Mouse (Mus musculus) lung, adult 2 months (tissue): Measurements from ENCODE around the gene Taf6. TPM values are rescaled to one million over a fixed set of nuclear protein-coding genes. Genes with fewer than 3 reads are reported as not detected.

ENCODE experiments used
- DNase-seq: peaks from one replicate; pipeline ENCODE4 v3.0.0; 2022
- H3K4me1 ChIP-seq: fragments of 200-500 bp; 2 replicates; pipeline ENCODE4 v1.6.1; 2011; ENCODE audit warnings: low read length; ENCODE audit not compliant: control insufficient read depth, insufficient read depth
- H3K4me3 ChIP-seq: fragments of 200-500 bp; replicated peaks from 2 replicates; pipeline ENCODE3; 2011; ENCODE audit warnings: low read depth, mild to moderate bottlenecking, control low read depth, low read length; ENCODE audit errors: extremely low read depth
- CTCF ChIP-seq: fragments of 200-500 bp; IDR thresholded peaks from 2 replicates; pipeline ENCODE4 v1.5.1; 2011; ENCODE audit warnings: mild to moderate bottlenecking, low read length, control low read depth; ENCODE audit not compliant: insufficient read depth
- POLR2A ChIP-seq: fragments of 200-500 bp; IDR thresholded peaks from 2 replicates; pipeline ENCODE4 v1.6.1; 2011; ENCODE audit warnings: low read depth, mild to moderate bottlenecking, control low read depth, low read length, borderline replicate concordance; ENCODE audit errors: extremely low read depth
- WGBS: fragments of 180-500 bp; shearing (Covaris S2); methylation state at CpG from one replicate; pipeline ENCODE4 v1.1.7; 2018; 5-methylcytosine and 5-hydroxymethylcytosine counted together
- polyA plus RNA-seq: library from polyadenylated mRNA; depleted of rRNA; stranded (reverse); fragments of >200 nt; gene quantifications from 2 replicates; pipeline ENCODE4 v1.2.3, GENCODE M21; 2012

Taf6 gene
- polyA plus RNA-seq, 1 experiment = 52.6 TPM

DNA sequence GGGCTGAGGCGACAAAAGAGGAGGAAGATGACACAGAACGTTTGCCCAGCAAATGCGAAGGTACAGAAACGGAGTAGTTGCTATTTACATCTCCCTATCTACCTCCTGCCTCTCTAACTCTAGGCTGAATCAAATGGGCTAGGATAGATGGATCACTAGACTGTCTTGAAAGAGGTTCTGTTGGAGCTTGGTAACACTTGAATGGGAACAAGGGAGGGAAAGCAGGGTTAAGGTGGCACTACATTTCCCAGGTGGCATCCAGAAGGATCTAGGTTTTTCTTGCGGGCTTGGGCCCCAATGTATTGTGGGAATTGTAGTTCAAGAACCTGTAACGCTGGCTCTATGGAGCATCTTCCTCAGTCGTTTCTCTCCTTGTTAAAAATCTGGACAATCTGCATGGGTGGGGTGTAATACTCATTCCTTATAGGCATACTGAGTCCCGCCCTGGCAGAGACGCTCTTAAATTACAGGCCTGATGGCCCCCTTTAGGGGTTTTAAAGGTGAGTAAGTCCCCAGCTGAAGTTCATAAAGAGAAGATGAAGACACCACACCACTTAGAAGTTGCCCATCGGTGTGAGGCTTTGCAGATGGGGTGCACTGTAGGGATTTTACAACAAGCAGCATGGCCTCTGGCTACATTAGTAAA lies 533 bp upstream of the Taf6 start:
- Histone ChIP-seq H3K4me3 (peak overlapping the region; percentile 100), H3K4me1 (0 out of 2 replicates have a peak, but pooled peaks cover 2% of the 10 kb centered on the region)
- DNase-seq = peak; percentile 59
- under 1% methylated on average over 10 of the region's 10 CpGs for WGBS
- TF ChIP-seq POLR2A = no peak
- TF ChIP-seq CTCF = no peak

DNA sequence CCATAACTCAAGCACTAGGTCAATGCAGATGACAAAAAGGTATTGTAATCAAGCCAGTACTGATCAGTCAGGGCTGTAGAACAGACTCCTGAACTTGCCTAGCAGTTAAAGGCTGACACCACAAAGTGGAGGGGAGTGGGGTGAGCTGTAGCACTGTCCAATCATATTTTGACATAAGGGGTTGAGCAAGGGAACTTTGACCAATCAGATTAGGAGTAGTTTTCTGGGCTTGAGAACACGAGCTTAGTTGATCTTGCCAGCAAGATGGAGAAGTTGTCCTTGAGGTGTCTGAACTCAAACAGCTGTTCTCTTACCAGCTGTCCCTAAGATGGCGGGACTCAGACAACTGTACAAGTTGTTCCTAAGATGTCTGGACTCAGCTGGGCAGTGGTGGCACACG lies 14.0 kb downstream of the Taf6 start:
- WGBS = 69% methylated on average over 3 of the region's 3 CpGs
- no peak overlapping the region for H3K4me3 ChIP-seq
- no peak for DNase-seq
- no peak for TF ChIP-seq POLR2A
- TF ChIP-seq CTCF = no peak
- peaks cover 5% of the 10 kb centered on the region; the same call in 1 of the 2 replicates for H3K4me1 ChIP-seq

DNA sequence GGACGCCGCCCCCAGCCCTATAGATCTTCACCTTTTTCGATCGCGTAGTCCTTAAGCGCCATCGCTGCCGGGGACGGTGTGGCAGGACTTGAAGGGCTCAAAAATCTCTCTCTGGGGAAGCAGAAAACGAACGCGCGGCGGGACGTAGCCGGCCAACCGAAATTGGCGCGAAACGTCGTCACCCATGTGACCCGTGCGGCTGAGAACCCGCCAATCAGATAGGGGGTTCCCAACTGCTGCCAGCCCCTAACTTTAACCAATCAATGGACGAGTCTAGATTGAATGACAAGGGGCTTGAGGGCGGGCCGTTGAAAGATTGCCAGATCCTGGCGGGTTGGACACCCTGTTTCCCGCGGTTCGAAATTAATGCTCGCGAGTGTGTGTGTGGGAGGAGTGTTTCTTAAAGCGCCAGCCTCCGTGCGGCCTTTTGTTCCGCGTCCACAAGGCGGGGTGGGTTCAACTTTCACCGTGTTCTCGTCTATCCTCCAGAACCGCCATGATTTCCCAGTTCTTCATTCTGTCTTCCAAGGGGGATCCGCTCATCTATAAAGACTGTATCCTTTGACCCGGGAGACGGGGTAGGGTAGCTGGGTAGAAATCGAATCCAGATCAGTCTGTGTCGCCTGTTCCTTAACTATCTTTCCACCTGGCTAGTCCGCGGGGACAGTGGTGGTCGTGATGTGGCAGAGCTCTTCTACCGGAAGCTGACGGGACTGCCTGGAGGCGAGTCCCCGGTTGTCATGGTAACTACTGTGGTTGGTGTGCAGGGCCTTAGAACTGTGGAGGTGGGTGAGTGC lies 15.4 kb downstream of the Taf6 start, which contains the start of the genes Ap4m1 and Mcm7:
Ap4m1 (plus strand) TSS at position 308 of the 797 bp plus-strand sequence.
Mcm7 (minus strand) TSS at position 728 of the 797 bp plus-strand sequence.
- peaks cover 5% of the 10 kb centered on the region; the same call in 1 of the 2 replicates for H3K4me1 ChIP-seq
- H3K4me3 ChIP-seq = peak within 1 kb of the TSS; percentile 90
- TF ChIP-seq CTCF = no peak
- TF ChIP-seq POLR2A = peak; percentile 54; the same call in 1 of the 2 replicates
- under 1% methylated on average over 54 of the region's 54 CpGs for WGBS
- peak; percentile 99 for DNase-seq

DNA sequence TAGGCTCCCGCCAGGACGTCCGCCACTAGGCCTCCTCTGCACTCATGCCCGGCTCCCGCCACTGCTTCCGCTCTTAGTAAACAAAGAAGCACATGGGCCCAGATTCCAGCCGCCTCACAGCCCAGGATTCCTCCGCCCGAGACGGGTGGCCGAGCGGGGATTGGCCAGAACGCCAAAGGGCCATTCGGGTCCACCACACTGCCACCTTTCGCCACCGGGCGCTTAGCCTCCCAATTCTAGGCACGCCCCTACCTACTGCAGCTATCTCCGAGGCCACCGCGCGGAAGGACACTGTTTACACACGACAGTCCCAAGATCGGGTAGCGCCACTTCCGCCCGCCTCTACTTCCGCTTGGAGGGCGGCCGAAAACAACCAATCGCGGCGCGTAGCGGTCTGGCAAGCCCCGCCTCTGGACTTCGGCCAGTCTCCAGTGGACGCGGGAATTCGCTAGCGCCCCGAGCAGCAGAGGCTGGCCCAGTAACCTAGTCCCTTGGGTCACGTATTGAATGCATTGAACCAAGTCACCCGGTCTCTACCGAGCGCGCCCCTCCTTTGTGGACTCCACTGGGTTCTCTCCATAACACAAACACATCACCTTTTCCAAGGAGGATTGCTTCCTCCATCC lies 16.2 kb downstream of the Taf6 start:
- DNase-seq = peak; percentile 96
- under 1% methylated on average over 47 of the region's 47 CpGs for WGBS
- H3K4me3 ChIP-seq = peak overlapping the region; percentile 73
- peaks cover 5% of the 10 kb centered on the region; the same call in 1 of the 2 replicates for H3K4me1 ChIP-seq
- no peak for TF ChIP-seq CTCF
- TF ChIP-seq POLR2A = peak; percentile 67; the same call in 1 of the 2 replicates

DNA sequence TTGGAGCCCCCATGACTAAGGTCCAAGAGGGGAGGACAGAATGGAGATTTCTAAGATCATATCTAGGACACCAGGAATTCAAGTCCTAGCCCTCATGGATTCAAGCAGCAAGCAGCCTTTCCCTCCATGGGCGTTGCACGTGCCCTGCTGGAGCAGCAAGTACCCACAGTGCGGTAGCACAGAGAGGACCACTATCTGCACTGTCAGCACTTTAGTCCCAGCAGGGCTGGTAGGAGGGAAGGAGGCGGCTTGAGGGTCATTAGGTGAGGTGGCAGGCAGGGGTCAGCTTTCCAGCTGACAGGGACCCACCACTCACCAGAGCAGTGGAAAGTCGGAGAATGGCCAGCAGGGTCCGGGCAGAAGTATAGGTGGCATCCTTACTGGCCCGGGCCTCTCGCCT lies 21.7 kb downstream of the Taf6 start:
- TF ChIP-seq POLR2A = no peak
- TF ChIP-seq CTCF = no peak
- no peak for DNase-seq
- 79% methylated on average over 8 of the region's 8 CpGs for WGBS
- peaks cover 2% of the 10 kb centered on the region; the same call in 1 of the 2 replicates for H3K4me1 ChIP-seq
- H3K4me3 ChIP-seq = no peak overlapping the region

DNA sequence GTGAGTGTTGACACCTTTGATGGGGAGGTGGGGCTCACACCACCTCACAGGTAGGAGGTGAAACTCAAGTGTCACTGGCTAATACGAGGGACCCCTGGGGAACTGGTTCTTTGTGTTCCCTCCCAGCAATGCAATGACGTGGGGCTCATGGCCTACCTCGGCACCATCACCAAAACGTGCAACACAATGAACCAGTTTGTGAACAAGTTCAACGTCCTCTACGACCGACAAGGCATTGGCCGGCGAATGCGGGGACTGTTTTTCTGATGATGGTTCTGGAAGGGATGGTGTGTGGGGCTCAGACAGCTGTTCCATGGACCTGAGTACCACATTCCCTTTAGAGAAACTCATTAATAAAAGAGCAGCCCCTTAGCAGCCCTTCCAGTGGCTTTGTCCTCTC lies 23.6 kb downstream of the Taf6 start:
- TF ChIP-seq POLR2A = no peak
- TF ChIP-seq CTCF = no peak
- Histone ChIP-seq H3K4me3 (no peak overlapping the region), H3K4me1 (no peaks in the 10 kb centered on the region)
- no peak for DNase-seq
- WGBS = 73% methylated on average over 10 of the region's 10 CpGs

DNA sequence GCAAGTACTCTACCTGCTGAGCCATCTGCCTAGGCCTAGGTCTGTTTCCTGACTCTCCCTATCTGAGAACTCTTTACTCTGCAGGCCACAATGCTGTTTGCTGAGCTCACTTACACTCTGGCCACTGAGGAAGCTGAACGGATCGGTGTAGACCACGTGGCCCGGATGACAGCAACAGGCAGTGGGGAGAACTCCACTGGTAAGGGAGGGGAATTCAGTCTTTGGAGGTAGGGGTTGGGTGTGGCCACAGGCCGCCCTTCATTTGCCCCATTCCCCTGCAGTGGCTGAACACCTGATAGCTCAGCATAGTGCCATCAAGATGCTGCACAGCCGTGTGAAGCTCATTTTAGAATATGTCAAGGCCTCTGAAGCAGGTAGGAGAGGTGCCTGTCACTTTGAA lies 24.2 kb downstream of the Taf6 start:
- WGBS = 65% methylated on average over 6 of the region's 6 CpGs

DNA sequence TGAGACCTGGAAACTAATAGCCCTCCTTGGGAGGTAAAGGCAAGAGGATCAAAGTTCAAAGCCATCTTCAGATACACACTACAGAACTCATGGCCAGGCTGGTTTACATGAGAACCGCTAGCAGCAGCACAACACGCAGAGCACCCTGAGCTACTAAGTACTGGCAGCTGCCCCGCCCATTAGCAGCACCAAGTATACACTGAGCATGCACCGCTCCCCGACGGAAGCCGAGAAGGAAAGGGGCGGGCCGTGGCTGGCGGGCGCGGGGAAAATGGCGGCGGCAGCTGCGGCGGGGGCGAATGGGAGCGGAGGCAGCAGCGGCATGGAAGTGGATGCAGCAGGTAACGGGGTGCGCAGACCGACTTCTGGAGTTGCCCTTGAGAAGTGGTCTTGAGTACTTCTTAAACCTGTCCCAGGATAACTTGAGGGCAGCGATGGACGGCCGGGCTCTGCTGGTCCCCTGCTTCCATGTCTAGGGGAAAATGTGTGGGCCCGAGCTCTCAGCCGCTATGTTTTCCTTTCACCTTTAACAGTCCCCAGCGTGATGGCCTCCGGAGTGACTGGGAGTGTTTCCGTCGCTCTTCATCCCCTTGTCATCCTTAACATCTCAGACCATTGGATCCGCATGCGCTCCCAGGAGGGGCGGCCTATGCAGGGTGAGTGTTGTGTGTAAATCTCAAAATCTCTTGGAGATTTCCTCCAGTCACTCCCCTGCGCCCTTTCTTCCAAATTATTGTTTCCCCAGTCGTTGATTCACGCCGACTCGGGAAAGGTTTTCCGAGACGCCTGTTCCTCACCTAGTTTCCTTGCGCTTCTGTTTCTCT lies 26.2 kb downstream of the Taf6 start, which contains the start of gene Cops6:
Cops6 (plus strand) TSS at position 230 of the 824 bp plus-strand sequence.
- 1% methylated on average over 42 of the region's 42 CpGs for WGBS
- DNase-seq = peak; percentile 96
- TF ChIP-seq CTCF (no peak), POLR2A (peak; percentile 85; the same call in 1 of the 2 replicates)

More for the DNA sequence above, 24.2 kb downstream of the Taf6 start:
- DNase-seq = no peak
- no peaks in the 10 kb centered on the region for H3K4me1 ChIP-seq
- H3K4me3 ChIP-seq = no peak overlapping the region
- no peak for TF ChIP-seq POLR2A
- no peak for TF ChIP-seq CTCF

DNA sequence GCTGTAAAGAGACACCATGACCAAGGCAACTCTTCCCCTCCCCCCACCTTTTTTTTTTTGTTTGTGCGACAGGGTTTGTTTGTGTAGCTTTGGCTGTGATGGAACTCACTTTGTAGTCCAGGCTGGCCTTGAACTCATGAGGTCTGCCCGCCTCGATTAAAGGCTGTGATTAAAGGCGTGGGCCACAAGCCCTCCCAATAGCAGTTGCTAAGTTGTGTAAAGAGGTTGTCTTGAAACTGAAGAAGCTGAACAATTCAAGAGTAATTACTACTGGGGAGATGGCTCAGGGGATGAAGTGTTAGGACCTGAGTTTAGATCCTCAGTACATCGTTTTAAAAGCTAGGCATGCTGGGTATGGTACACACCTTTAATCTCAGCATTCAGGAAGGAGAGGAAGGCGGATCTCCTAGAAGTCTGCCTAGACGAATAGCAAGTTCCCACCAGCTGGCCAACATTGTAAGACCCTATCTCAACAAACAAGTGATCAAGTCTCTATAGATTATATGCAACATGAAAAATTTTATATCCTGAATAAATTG lies 27.0 kb downstream of the Taf6 start:
- 59% methylated on average over 7 of the region's 7 CpGs for WGBS
- Histone ChIP-seq H3K4me1 (no peaks in the 10 kb centered on the region), H3K4me3 (no peak overlapping the region)
- no peak for TF ChIP-seq POLR2A
- TF ChIP-seq CTCF = no peak
- DNase-seq = no peak

More for the DNA sequence above, 26.2 kb downstream of the Taf6 start, which contains the start of gene Cops6:
- Histone ChIP-seq H3K4me1 (no peaks in the 10 kb centered on the region), H3K4me3 (peak within 1 kb of the TSS; percentile 93)
